Mouse (Mus musculus) MEL (cell line): Measurements from ENCODE around the gene Pcbd1.

Experiments
- CTCF ChIP-seq, 3 experiments: IDR thresholded peaks in 2 of 3; conservative IDR thresholded peaks in 1 of 3; 2 replicates each; pipeline ENCODE4 v1.5.1; 2011 to 2012; ENCODE audit warnings: low read length in 3 of 3, low read depth in 2 of 3, mild to moderate bottlenecking in 2 of 3, improper control_type of control experiment in 1 of 3, inconsistent platforms in 1 of 3, mixed read lengths in 1 of 3, moderate library complexity in 1 of 3; ENCODE audit not compliant: control insufficient read depth in 1 of 3, insufficient read depth in 1 of 3, poor library complexity in 1 of 3, severe bottlenecking in 1 of 3
- EP300 ChIP-seq, 2 experiments: IDR thresholded peaks; 2 replicates each; pipeline ENCODE4 v1.6.1; 2011; ENCODE audit warnings: improper control_type of control experiment in 2 of 2, low read length in 2 of 2, low read depth in 1 of 2, mild to moderate bottlenecking in 1 of 2
- POLR2A ChIP-seq, 2 experiments: IDR thresholded peaks; 2 replicates each; pipeline ENCODE4 v1.6.1; 2011 to 2012; ENCODE audit warnings: low read length in 2 of 2, mild to moderate bottlenecking in 2 of 2, control low read depth in 1 of 2, improper control_type of control experiment in 1 of 2, low read depth in 1 of 2, moderate library complexity in 1 of 2; ENCODE audit not compliant: control insufficient read depth in 1 of 2, insufficient read depth in 1 of 2, poor library complexity in 1 of 2
- SIN3A ChIP-seq: IDR thresholded peaks from 2 replicates; pipeline ENCODE4 v1.6.1; 2012; ENCODE audit warnings: low read length, improper control_type of control experiment, inconsistent platforms
- TCF12 ChIP-seq: IDR thresholded peaks from 2 replicates; pipeline ENCODE4 v1.6.1; 2014; ENCODE audit warnings: low read depth, mild to moderate bottlenecking, inconsistent platforms, low read length, improper control_type of control experiment, moderate library complexity

GRCm38 (mm10) chr10:61069248-61069647 lies 19.9 kb upstream of the Pcbd1 start:
- no peak for TF ChIP-seq EP300 (IDR thresholded peaks at IDR 0.05; ENCODE audit: low read depth in 1 of 2, low read length in 2 of 2)
- TF ChIP-seq CTCF (IDR thresholded peaks at IDR 0.05 in 2 of 3, conservative IDR thresholded peaks at IDR 0.05 in 1 of 3; ENCODE audit: control insufficient read depth in 1 of 3, insufficient read depth in 1 of 3, low read depth in 2 of 3, low read length in 3 of 3, poor library complexity in 1 of 3, severe bottlenecking in 1 of 3) = no peak
- TF ChIP-seq POLR2A (IDR thresholded peaks at IDR 0.05; ENCODE audit: control insufficient read depth in 1 of 2, insufficient read depth in 1 of 2, low read depth in 1 of 2, low read length in 2 of 2, poor library complexity in 1 of 2) = no peak
- TF ChIP-seq TCF12 = no peak
- no peak for TF ChIP-seq SIN3A
